Mouse (Mus musculus) spleen, adult 2 months (tissue): ENCODE measurements at regions not wholly inside any gene's neighbourhood (a gene's known extent, or its start where the extent isn't known, plus 50 kb on each side); places are given as distances from the start of the nearest gene placed in this dataset.

Source experiments
- CTCF ChIP-seq: fragments of 200-500 bp; IDR thresholded peaks from 2 replicates; pipeline ENCODE4 v1.5.1; 2011; ENCODE audit warnings: mild to moderate bottlenecking, inconsistent platforms; ENCODE audit not compliant: insufficient read depth, insufficient read length, insufficient replicate concordance; ENCODE audit errors: extremely low read depth
- POLR2A ChIP-seq: fragments of 200-500 bp; IDR thresholded peaks from 2 replicates; pipeline ENCODE4 v1.6.1; 2011; ENCODE audit warnings: low read depth, low read length, inconsistent platforms

DNA sequence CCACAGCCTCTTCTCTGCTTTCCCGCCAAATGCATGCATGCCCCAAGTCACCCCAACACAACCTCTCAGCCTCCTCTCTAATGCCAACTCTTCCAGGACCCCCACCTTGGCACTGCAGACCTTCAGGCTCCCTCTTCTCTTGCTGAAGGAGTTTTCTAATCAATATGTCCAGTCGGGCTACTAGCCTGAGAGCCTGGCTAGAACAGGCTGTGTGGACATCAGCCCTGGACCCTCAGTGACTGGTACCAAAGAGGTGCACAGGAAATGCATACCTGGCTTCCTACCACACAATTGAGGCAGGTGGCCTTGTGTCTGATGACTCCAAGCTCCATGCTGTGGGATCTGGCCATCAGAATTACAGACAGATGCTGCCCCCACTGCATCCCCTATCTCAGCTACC lies 248.4 kb downstream of the Gm26897 start:
- TF ChIP-seq CTCF, result no peak
- TF ChIP-seq POLR2A, result no peak
